Mouse (Mus musculus): ENCODE measurements around the gene Reps2.

DNA sequence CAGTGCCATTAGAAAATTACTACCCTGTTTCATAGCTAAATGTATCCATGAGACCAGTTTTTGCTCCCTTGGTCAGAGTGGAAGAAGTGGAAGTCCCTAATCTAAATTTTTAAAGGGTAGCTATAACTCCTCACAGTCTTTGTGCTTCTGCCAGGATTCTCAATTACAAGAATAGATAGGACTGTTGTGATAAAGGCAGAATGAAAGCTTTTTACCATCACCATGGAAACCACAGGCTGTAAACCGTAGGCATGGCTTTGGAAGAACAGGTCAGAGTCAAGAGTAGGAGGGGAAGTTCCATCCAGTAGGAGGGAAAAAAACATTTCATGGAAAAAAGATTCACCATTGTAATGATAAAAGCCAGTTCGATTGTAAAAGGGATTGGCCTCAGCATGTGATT, 147.0 kb downstream of the Reps2 start:
- TF ChIP-seq GATA1 (IDR thresholded peaks at IDR 0.05; ENCODE audit: borderline replicate concordance, low read length) (no peak), FLI1 (IDR thresholded peaks at IDR 0.05; ENCODE audit: low read length) (no peak)

All from megakaryocyte, embryonic 14.5 days (primary cell).